Mouse (Mus musculus) brain, embryonic 14.5 days (tissue): ENCODE data around the gene Pfdn6.

Experiments used
- CTCF ChIP-seq: fragments of 200-500 bp; IDR thresholded peaks from 2 replicates; pipeline ENCODE4 v1.5.1; 2012; ENCODE audit warnings: inconsistent platforms, mild to moderate bottlenecking, moderate library complexity, borderline replicate concordance; ENCODE audit not compliant: insufficient read depth, insufficient read length; ENCODE audit errors: extremely low read depth
- POLR2A ChIP-seq: fragments of 200-500 bp; IDR thresholded peaks from 2 replicates; pipeline ENCODE4 v1.6.1; 2012; ENCODE audit warnings: mild to moderate bottlenecking, inconsistent platforms, borderline replicate concordance; ENCODE audit not compliant: poor library complexity, insufficient read depth, insufficient read length, severe bottlenecking; ENCODE audit errors: extremely low read depth

DNA sequence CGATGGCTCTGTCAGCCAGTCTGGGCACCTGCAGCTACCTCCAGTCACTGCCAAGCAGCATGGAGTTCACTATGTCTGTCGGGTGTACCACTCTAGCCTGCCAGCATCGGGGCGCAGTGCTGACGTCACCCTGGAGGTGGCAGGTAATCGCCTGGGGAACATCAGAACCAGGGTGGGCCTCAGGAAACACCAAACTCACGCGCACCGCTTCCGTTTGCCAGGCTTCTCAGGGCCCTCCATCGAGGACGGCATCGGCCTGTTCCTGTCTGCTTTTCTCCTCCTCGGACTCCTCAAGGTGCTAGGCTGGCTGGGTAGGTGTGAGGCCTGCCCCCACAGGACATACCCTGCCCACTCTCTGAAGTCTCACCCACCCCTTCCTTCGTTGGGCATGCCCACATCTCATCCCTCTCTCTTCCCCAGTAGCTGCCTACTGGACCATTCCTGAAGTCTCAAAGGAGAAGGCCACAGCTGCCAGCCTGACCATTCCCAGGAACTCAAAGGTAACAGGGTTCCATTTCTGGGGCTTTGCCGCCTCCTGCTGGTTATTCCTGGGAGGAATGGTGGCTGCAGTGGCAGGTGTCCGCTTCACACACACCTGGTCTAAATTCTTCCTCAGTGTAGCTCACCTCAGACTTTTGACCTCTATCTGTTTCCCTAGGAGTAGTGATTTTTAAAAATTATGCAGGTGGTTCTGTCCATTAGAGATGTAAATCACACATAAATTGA lies 13.8 kb downstream of the Pfdn6 start:
- TF ChIP-seq POLR2A (no peak), CTCF (peak; percentile 47; the same call in 1 of the 2 replicates)
